Mouse (Mus musculus): ENCODE data around the gene Fam240a. TPM values are rescaled to one million over a fixed set of nuclear protein-coding genes. Genes with fewer than 3 reads are reported as not detected.

The Fam240a gene
- total and polyA plus RNA-seq, 3 experiments, result not detected

DNA sequence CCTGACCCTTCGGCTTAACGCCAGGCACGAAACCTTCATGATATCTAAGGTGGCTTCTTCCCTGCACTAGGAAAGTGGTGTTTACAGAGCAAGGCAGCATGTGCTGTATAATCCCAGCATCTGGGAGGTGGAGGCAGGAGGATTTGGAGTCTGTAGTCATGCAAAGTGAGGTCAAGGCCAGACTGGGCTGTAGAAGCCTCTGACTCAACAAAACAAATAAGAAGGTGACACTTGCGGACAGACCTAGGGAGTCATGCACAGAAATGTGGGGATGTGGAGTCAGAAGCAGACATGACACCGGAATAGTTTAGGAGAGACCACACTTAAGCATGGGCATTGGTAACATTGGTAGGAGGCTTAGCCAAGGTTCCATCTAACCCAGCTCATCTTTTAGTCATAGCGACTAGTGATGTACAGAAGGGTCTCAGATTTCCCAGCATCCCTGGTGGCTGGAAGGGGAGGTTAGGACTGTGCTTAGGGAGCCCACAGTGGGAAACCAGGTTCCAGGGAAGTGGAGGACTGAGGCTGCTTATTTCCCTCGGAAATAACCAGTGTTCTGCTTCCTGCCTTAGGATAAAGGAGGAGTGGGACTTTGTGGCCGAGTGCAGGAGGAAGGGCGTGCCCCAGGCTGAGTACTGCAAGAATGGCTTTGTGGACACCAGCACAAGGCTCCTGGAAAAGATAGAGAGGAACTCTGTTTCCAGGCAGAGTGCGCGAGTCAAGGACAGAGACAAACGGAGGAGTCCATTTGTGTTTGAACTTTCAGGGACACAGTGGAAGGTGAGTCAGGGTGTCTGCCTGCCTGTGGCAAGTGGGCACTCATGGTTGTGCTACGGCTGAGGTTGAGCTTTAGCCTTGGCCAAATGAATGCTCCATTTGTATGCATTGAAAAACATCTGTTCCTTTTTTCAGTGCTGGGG, 43.8 kb upstream of the Fam240a start:
- Histone ChIP-seq H3K4me3 (ENCODE audit: control insufficient read depth in 1 of 2, insufficient read depth in 1 of 2, low read depth in 2 of 2, low read length in 2 of 2) (no peak overlapping the region), H3K9me3 (replicated peaks; ENCODE audit: insufficient read depth, low read length) (no peaks in the 10 kb centered on the region), H3K27ac (ENCODE audit: control insufficient read depth, low read depth, low read length) (no peak overlapping the region), H3K4me1 (ENCODE audit: control insufficient read depth in 1 of 2, insufficient read depth in 2 of 2, low read length in 2 of 2) (no peaks in the 10 kb centered on the region), H3K9ac (ENCODE audit: control insufficient read depth, low read depth, low read length, poor library complexity, severe bottlenecking) (no peak overlapping the region), H3K27me3 (ENCODE audit: control insufficient read depth in 1 of 2, insufficient read depth in 2 of 2, low read length in 2 of 2) (no peaks in the 10 kb centered on the region), H3K36me3 (ENCODE audit: control insufficient read depth in 1 of 2, insufficient read depth in 2 of 2, low read length in 2 of 2) (no peaks in the 10 kb centered on the region), H3K79me2 (ENCODE audit: control insufficient read depth, insufficient read depth, low read length, poor library complexity) (no peaks in the 10 kb centered on the region)
- DNase-seq (ENCODE audit: low read depth, low spot score), result no peak
- TF ChIP-seq JUND (IDR thresholded peaks at IDR 0.05; ENCODE audit: low read depth, low read length), result no peak
- TF ChIP-seq GATA1 (IDR thresholded peaks at IDR 0.05; ENCODE audit: low read depth, low read length), result no peak
- TF ChIP-seq EP300 (IDR thresholded peaks at IDR 0.05; ENCODE audit: low read depth in 1 of 2, low read length in 2 of 2), result no peak
- TF ChIP-seq TBP (IDR thresholded peaks at IDR 0.05; ENCODE audit: low read depth, low read length), result no peak
- TF ChIP-seq SMC3 (IDR thresholded peaks at IDR 0.05; ENCODE audit: low read depth, low read length), result no peak
- TF ChIP-seq CHD2 (IDR thresholded peaks at IDR 0.05; ENCODE audit: low read length), result no peak
- TF ChIP-seq TAL1 (IDR thresholded peaks at IDR 0.05; ENCODE audit: low read length), result no peak
- no peak for TF ChIP-seq USF2 (IDR thresholded peaks at IDR 0.05; ENCODE audit: borderline replicate concordance in 1 of 2, insufficient read depth in 1 of 2, low read depth in 1 of 2, low read length in 2 of 2)
- TF ChIP-seq KAT2A (conservative IDR thresholded peaks at IDR 0.05; ENCODE audit: low read depth, low read length), result no peak
- no peak for TF ChIP-seq MEF2A (IDR thresholded peaks at IDR 0.05; ENCODE audit: extremely low read depth, insufficient replicate concordance, low read depth, low read length, poor library complexity, severe bottlenecking)

GRCm38 (mm10) chr9:110959669-110960068, 43.0 kb upstream of the Fam240a start:
- DNase-seq (ENCODE audit: low read depth, low spot score), result no peak
- H3K36me3 ChIP-seq (ENCODE audit: control insufficient read depth in 1 of 2, insufficient read depth in 2 of 2, low read length in 2 of 2), result no peaks in the 10 kb centered on the region
- H3K4me1 ChIP-seq (ENCODE audit: control insufficient read depth in 1 of 2, insufficient read depth in 2 of 2, low read length in 2 of 2), result no peaks in the 10 kb centered on the region
- no peak for TF ChIP-seq ZNF384 (IDR thresholded peaks at IDR 0.05; ENCODE audit: low read depth, low read length)
- no peak for TF ChIP-seq TCF12 (IDR thresholded peaks at IDR 0.05; ENCODE audit: low read depth, low read length)
- no peak for TF ChIP-seq POLR2AphosphoS2 (IDR thresholded peaks at IDR 0.05; ENCODE audit: low read length)
- TF ChIP-seq RCOR1 (IDR thresholded peaks at IDR 0.05; ENCODE audit: low read depth, low read length), result no peak
- no peak for TF ChIP-seq E2F4 (IDR thresholded peaks at IDR 0.05; ENCODE audit: borderline replicate concordance, low read depth, low read length)
- no peak for TF ChIP-seq POLR2AphosphoS5 (IDR thresholded peaks at IDR 0.05; ENCODE audit: borderline replicate concordance, low read depth, low read length)
- TF ChIP-seq ZC3H11A (IDR thresholded peaks at IDR 0.05; ENCODE audit: low read depth, low read length), result no peak
- no peak for TF ChIP-seq NELFE (IDR thresholded peaks at IDR 0.05; ENCODE audit: low read depth, low read length)
- no peak for TF ChIP-seq RAD21 (IDR thresholded peaks at IDR 0.05; ENCODE audit: low read depth, low read length)
- TF ChIP-seq TBP (IDR thresholded peaks at IDR 0.05; ENCODE audit: low read depth, low read length), result no peak
- no peak for TF ChIP-seq MYB (IDR thresholded peaks at IDR 0.05; ENCODE audit: low read depth, low read length)
- TF ChIP-seq KAT2A (conservative IDR thresholded peaks at IDR 0.05; ENCODE audit: low read depth, low read length), result no peak
- TF ChIP-seq EP300 (IDR thresholded peaks at IDR 0.05; ENCODE audit: low read depth in 1 of 2, low read length in 2 of 2), result no peak
- no peak for TF ChIP-seq MAX (IDR thresholded peaks at IDR 0.05; ENCODE audit: low read length)
- TF ChIP-seq NRF1 (IDR thresholded peaks at IDR 0.05; ENCODE audit: insufficient read depth, low read depth, low read length, poor library complexity, severe bottlenecking), result no peak
- TF ChIP-seq ELF1 (IDR thresholded peaks at IDR 0.05; ENCODE audit: low read depth, low read length), result no peak
- no peak for TF ChIP-seq CHD1 (IDR thresholded peaks at IDR 0.05; ENCODE audit: low read depth, low read length)
- no peak overlapping the region for H3K9ac ChIP-seq (ENCODE audit: control insufficient read depth, low read depth, low read length, poor library complexity, severe bottlenecking)
- no peaks in the 10 kb centered on the region for H3K9me3 ChIP-seq (replicated peaks; ENCODE audit: insufficient read depth, low read length)
- H3K4me3 ChIP-seq (ENCODE audit: control insufficient read depth in 1 of 2, insufficient read depth in 1 of 2, low read depth in 2 of 2, low read length in 2 of 2), result no peak overlapping the region
- H3K27ac ChIP-seq (ENCODE audit: control insufficient read depth, low read depth, low read length), result no peak overlapping the region
- H3K79me2 ChIP-seq (ENCODE audit: control insufficient read depth, insufficient read depth, low read length, poor library complexity), result no peaks in the 10 kb centered on the region
- H3K27me3 ChIP-seq (ENCODE audit: control insufficient read depth in 1 of 2, insufficient read depth in 2 of 2, low read length in 2 of 2), result no peaks in the 10 kb centered on the region

Data from MEL (cell line).